Mouse (Mus musculus) stomach, embryonic 15.5 days (tissue): ENCODE measurements around the gene Snx20. TPM values are rescaled to one million over a fixed set of nuclear protein-coding genes. Genes with fewer than 3 reads are reported as not detected.
"Not testable (repeated sequence)": the region's sequence is repeated elsewhere in the genome, so short reads cannot be mapped to it uniquely, and the experiment has no call there.

Source experiments
- ATAC-seq: fragments of 200-750 bp; cut with Nextera tagmentation; 2 replicates; pipeline ENCODE4 v1.8.0; 2017; ENCODE audit warnings: low read depth, moderate number of reproducible peaks, moderate TSS enrichment; ENCODE audit not compliant: insufficient read depth, low FRiP score
- H3K27ac ChIP-seq: fragments of 300-500 bp; sonication (generic); 2 replicates; pipeline ENCODE4 v1.5.1; 2015; ENCODE audit warnings: mild to moderate bottlenecking, inconsistent platforms
- H3K27me3 ChIP-seq: fragments of 300-500 bp; sonication (generic); replicated peaks from 2 replicates; pipeline ENCODE4 v1.6.1; 2015; ENCODE audit warnings: inconsistent platforms
- H3K36me3 ChIP-seq: fragments of 300-500 bp; sonication (generic); 2 replicates; pipeline ENCODE4 v1.6.1; 2015; ENCODE audit warnings: inconsistent platforms
- H3K4me1 ChIP-seq: fragments of 300-500 bp; sonication (generic); 2 replicates; pipeline ENCODE4 v1.6.1; 2015; ENCODE audit warnings: inconsistent platforms
- H3K4me2 ChIP-seq: fragments of 300-500 bp; sonication (generic); 2 replicates; pipeline ENCODE4 v1.6.1; 2015; ENCODE audit warnings: mild to moderate bottlenecking, inconsistent platforms
- H3K4me3 ChIP-seq: fragments of 300-500 bp; sonication (generic); replicated peaks from 2 replicates; pipeline ENCODE4 v1.5.1; 2015; ENCODE audit warnings: inconsistent platforms
- H3K9ac ChIP-seq: fragments of 300-500 bp; sonication (generic); 2 replicates; pipeline ENCODE4 v1.6.1; 2015; ENCODE audit warnings: inconsistent platforms
- H3K9me3 ChIP-seq: fragments of 300-500 bp; sonication (generic); 2 replicates; pipeline ENCODE4 v1.6.1; 2016; ENCODE audit warnings: inconsistent platforms
- WGBS: fragments of 180-500 bp; shearing (Covaris S2); methylation state at CpG from one replicate; pipeline ENCODE4 v1.1.7; 2015; 5-methylcytosine and 5-hydroxymethylcytosine counted together
- polyA plus RNA-seq: library from polyadenylated mRNA; unstranded; fragments of >200 nt; fragmentation: Nextera tagmentation; extraction: Ambion mirVana; gene quantifications from 2 replicates; pipeline ENCODE4 v1.2.1, GENCODE M21; 2015

Gene Snx20
- polyA plus RNA-seq, 1 experiment from 2014 or later: 2.8 TPM

- no peak; the same call in 1 of the 2 replicates for ATAC-seq
- 81% methylated on average over 19 of the region's 19 CpGs for WGBS
- Histone ChIP-seq H3K4me3 (no peak overlapping the region), H3K4me2 (no peak overlapping the region), H3K27me3 (no peaks in the 10 kb centered on the region), H3K9ac (no peak overlapping the region), H3K36me3 (no peaks in the 10 kb centered on the region), H3K9me3 (no peaks in the 10 kb centered on the region), H3K27ac (no peak overlapping the region), H3K4me1 (peaks cover 7% of the 10 kb centered on the region; the same call in 1 of the 2 replicates)
These were observed 29.0 kb upstream of the Snx20 start for GRCm38 (mm10) chr8:88664947-88665346.

GRCm38 (mm10) chr8:88664121-88664520, 28.2 kb upstream of the Snx20 start:
- H3K4me2 ChIP-seq: no peak overlapping the region
- no peaks in the 10 kb centered on the region for H3K9me3 ChIP-seq
- H3K27ac ChIP-seq: no peak overlapping the region
- no peak for ATAC-seq
- WGBS: 86% methylated on average over 16 of the region's 16 CpGs
- H3K9ac ChIP-seq: no peak overlapping the region
- no peaks in the 10 kb centered on the region for H3K27me3 ChIP-seq
- no peak overlapping the region for H3K4me3 ChIP-seq
- H3K36me3 ChIP-seq: no peaks in the 10 kb centered on the region
- H3K4me1 ChIP-seq: peaks cover 7% of the 10 kb centered on the region; the same call in 1 of the 2 replicates

GRCm38 (mm10) chr8:88662401-88662821, 26.5 kb upstream of the Snx20 start:
- Histone ChIP-seq H3K27ac (no peak overlapping the region), H3K9me3 (no peaks in the 10 kb centered on the region), H3K36me3 (no peaks in the 10 kb centered on the region), H3K4me2 (no peak overlapping the region), H3K4me3 (no peak overlapping the region), H3K27me3 (no peaks in the 10 kb centered on the region), H3K4me1 (peaks cover 7% of the 10 kb centered on the region; the same call in 1 of the 2 replicates), H3K9ac (no peak overlapping the region)
- no peak for ATAC-seq
- 63% methylated on average over 6 of the region's 6 CpGs for WGBS

- WGBS: 76% methylated on average over 3 of the region's 3 CpGs
- H3K4me1 ChIP-seq: no peaks in the 10 kb centered on the region
- no peak overlapping the region for H3K4me2 ChIP-seq
- H3K9me3 ChIP-seq: no peaks in the 10 kb centered on the region
- H3K4me3 ChIP-seq: no peak overlapping the region
- no peak for ATAC-seq
- H3K9ac ChIP-seq: no peak overlapping the region
- H3K27me3 ChIP-seq: no peaks in the 10 kb centered on the region
- no peaks in the 10 kb centered on the region for H3K36me3 ChIP-seq
- H3K27ac ChIP-seq: no peak overlapping the region
These were observed 23.9 kb upstream of the Snx20 start for GRCm38 (mm10) chr8:88659873-88660272.

GRCm38 (mm10) chr8:88655334-88655733, 19.4 kb upstream of the Snx20 start:
- no peak overlapping the region for H3K4me2 ChIP-seq
- no peak overlapping the region for H3K27ac ChIP-seq
- H3K4me3 ChIP-seq: no peak overlapping the region
- H3K36me3 ChIP-seq: no peaks in the 10 kb centered on the region
- H3K9ac ChIP-seq: no peak overlapping the region
- ATAC-seq: no peak
- no peaks in the 10 kb centered on the region for H3K4me1 ChIP-seq
- no peaks in the 10 kb centered on the region for H3K27me3 ChIP-seq
- no peaks in the 10 kb centered on the region for H3K9me3 ChIP-seq

- H3K4me1 ChIP-seq, H3K4me2 ChIP-seq, H3K36me3 ChIP-seq, ATAC-seq, H3K9ac ChIP-seq, H3K4me3 ChIP-seq, H3K27me3 ChIP-seq, H3K9me3 ChIP-seq, H3K27ac ChIP-seq: not testable (repeated sequence)
- 61% methylated on average over 4 of the region's 4 CpGs for WGBS
These were observed 15.2 kb upstream of the Snx20 start for GRCm38 (mm10) chr8:88651122-88651521.

- H3K4me1 ChIP-seq: peaks cover 8% of the 10 kb centered on the region
- H3K27me3 ChIP-seq: no peaks in the 10 kb centered on the region; the same call in 1 of the 2 replicates
- no peak overlapping the region for H3K27ac ChIP-seq
- H3K36me3 ChIP-seq: no peaks in the 10 kb centered on the region
- WGBS: 60% methylated on average over 6 of the region's 6 CpGs
- H3K9ac ChIP-seq: no peak overlapping the region
- H3K9me3 ChIP-seq: no peaks in the 10 kb centered on the region
- ATAC-seq: no peak
- no peak overlapping the region for H3K4me2 ChIP-seq
- H3K4me3 ChIP-seq: no peak overlapping the region
These were observed 14.2 kb upstream of the Snx20 start for GRCm38 (mm10) chr8:88650016-88650708.

GRCm38 (mm10) chr8:88648322-88648721, 12.4 kb upstream of the Snx20 start:
- Histone ChIP-seq H3K4me2 (no peak overlapping the region), H3K4me1 (peaks cover 8% of the 10 kb centered on the region), H3K9me3 (no peaks in the 10 kb centered on the region), H3K36me3 (no peaks in the 10 kb centered on the region), H3K27ac (no peak overlapping the region), H3K9ac (no peak overlapping the region), H3K4me3 (no peak overlapping the region), H3K27me3 (no peaks in the 10 kb centered on the region; the same call in 1 of the 2 replicates)
- no peak for ATAC-seq

GRCm38 (mm10) chr8:88646837-88647778, 11.2 kb upstream of the Snx20 start, which contains the start of gene Nod2:
Gene Nod2 (plus strand): TSS chr8:88647315.
- H3K27me3 ChIP-seq: no peaks in the 10 kb centered on the region; the same call in 1 of the 2 replicates
- WGBS: 9% methylated on average over 33 of the region's 33 CpGs
- peak within 1 kb of the TSS; percentile 70 for H3K4me2 ChIP-seq
- H3K9me3 ChIP-seq: no peaks in the 10 kb centered on the region
- peak within 1 kb of the TSS; percentile 40 for H3K4me3 ChIP-seq
- ATAC-seq: peak; percentile 94
- H3K4me1 ChIP-seq: peaks cover 8% of the 10 kb centered on the region
- H3K27ac ChIP-seq: peak within 1 kb of the TSS; percentile 32; the same call in 1 of the 2 replicates
- no peaks in the 10 kb centered on the region for H3K36me3 ChIP-seq
- no peak within 1 kb of the TSS for H3K9ac ChIP-seq

- 72% methylated on average over 5 of the region's 5 CpGs for WGBS
- Histone ChIP-seq H3K9me3 (no peaks in the 10 kb centered on the region), H3K36me3 (no peaks in the 10 kb centered on the region), H3K9ac (no peak overlapping the region), H3K27me3 (no peaks in the 10 kb centered on the region; the same call in 1 of the 2 replicates), H3K27ac (no peak overlapping the region), H3K4me3 (no peak overlapping the region), H3K4me1 (peaks cover 8% of the 10 kb centered on the region), H3K4me2 (no peak overlapping the region)
- no peak for ATAC-seq
These were observed 7.0 kb upstream of the Snx20 start for GRCm38 (mm10) chr8:88642734-88643564.

GRCm38 (mm10) chr8:88638908-88639307, 3.0 kb upstream of the Snx20 start:
- H3K4me2 ChIP-seq: no peak overlapping the region
- H3K4me1 ChIP-seq: no peaks in the 10 kb centered on the region
- H3K27ac ChIP-seq: no peak overlapping the region
- H3K9ac ChIP-seq: no peak overlapping the region
- ATAC-seq: no peak
- no peak overlapping the region for H3K4me3 ChIP-seq
- H3K36me3 ChIP-seq: no peaks in the 10 kb centered on the region
- no peaks in the 10 kb centered on the region for H3K27me3 ChIP-seq
- H3K9me3 ChIP-seq: no peaks in the 10 kb centered on the region
- WGBS: 94% methylated on average over 3 of the region's 3 CpGs
